Mouse (Mus musculus) cerebellum, adult (tissue): ENCODE measurements around the gene Kcnk7.

Source experiments
- ATAC-seq: cut with Nextera tagmentation; 2 replicates; pipeline ENCODE4 v1.9.2; 2017; ENCODE audit warnings: mild to moderate bottlenecking, moderate library complexity, mixed read lengths; ENCODE audit not compliant: insufficient number of reproducible peaks, low FRiP score, low TSS enrichment

The Kcnk7 gene

DNA sequence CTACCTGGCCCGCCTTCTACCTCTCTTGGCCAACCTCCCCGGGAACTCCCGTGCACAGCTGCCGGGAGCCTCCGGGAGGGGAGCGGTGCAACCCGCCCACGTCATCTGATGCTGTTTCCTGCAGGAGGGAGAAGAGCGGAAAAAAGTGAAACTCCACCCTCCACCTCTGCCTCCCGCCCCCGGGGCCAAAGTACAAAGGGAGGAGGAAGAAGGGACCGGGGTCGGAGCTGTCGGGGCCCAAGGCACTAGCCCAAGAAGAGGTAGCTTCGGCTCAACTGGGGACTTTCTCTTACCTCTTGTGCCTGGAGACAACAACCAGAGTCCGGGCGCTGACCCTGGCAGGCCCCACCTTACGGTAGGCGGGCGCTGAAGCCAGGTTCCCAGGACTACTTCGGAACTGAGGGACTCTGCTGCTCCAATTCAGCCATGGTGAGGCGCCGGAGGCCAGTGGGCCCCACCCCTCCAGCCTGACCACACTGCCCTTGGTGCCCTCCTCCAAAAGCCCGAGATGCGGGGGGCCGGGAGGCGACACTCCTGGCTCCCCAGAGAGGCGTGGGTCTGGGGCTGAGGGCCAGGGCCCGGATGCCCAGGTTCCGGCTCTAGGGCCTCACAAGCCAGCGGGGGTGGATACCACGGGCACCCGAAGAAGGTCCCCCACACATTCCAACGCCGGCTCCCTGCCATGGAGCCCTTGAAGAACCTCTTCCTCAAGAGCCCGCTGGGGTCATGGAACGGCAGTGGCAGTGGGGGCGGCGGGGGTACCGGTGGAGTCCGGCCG, 14.4 kb upstream of the Kcnk7 start:
- ATAC-seq = peak; percentile 4; the same call in 1 of the 2 replicates

DNA sequence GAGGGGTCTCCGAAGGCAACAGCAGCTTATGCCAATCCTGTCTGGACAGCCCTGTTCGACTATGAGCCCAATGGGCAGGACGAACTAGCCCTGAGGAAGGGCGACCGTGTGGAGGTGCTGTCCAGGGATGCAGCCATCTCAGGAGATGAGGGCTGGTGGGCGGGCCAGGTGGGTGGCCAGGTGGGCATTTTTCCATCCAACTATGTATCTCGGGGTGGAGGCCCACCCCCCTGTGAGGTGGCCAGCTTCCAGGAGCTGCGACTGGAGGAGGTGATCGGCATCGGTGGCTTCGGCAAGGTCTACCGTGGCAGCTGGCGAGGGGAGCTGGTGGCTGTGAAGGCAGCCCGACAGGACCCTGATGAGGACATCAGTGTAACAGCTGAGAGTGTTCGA, 13.8 kb upstream of the Kcnk7 start:
- ATAC-seq = no peak

DNA sequence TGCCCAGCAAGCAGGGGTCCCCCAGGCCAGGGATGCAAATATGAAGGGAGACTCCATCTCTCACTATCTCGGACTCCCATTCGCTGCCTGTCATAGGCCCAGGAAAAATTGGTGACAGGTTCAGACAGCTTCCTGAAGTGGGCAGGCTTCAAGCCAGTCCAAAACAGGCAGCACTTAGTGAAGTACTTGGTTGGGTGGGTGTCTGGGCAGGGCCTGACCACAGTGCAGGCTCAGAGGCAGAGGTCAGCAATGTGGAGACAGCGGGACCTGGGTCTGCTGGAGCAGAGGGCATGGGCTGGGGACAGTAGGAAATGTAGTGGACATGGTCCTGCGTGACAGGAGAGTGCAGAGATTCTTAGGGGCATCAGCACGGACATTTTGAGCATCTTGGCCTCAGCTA, 12.6 kb upstream of the Kcnk7 start:
- no peak for ATAC-seq

DNA sequence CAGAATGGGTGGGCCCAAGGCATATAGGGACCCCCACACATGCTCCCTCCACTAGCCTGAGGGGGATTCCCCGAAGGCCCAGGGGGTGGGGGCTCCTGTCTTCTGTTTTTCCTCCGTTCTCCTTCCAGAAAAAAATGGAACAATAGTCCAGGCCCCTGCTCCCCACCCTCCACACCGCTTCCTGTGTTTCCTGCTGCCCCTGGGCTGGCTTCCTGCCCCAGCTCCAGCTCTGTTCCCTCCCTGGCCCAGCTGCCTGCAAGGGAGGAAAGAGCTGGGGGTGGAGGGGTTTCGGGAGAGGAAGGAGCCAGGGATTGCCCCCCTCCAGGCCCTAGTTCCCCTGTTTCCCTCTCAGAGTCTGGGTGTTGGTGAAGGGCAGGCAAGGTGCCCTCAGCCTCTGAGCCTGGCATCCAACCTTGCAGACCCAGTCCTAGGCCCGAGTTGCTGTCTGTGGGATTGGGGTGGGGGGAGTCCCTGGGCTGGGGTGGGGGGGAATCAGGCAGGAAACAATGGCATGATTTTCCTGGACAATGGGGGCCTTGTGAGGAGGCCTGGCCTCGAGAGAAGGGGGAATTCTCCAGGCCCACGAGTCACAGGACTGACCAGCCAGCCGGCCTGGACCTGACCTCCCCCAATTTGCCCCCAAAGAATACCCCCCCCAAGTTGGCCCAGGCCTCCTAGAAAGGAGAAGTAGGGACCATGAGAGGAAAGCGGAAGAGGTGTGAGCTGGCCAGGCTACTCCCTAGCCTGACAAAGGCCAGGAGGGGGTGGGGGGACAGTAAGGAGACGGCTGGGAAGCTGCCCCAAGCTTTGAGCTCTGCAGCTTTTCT, 11.9 kb upstream of the Kcnk7 start:
- ATAC-seq = no peak

DNA sequence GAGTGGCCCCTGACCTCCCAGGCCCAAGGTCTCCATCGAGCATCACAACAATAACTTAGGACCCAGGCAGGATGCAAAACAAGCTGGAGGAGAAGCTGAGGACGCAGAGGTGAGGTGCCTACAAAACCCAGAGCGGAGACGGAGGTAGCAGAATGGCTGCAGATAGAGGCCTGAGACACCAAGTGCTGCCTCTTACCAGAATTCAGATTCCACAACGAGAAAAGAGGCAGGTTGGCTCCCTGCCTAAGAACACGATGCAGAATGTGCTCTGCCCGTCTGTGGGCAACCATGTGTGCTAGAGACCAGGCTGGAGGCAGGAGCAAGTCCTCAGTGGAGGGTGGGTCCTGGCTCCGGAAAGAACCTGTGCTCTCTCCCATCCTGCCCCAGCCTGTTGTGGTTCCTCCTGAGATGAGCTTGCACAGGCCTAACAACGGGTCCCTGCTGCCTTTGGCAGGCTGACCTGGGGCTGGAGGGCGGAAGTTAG, 11.2 kb upstream of the Kcnk7 start:
- no peak for ATAC-seq

DNA sequence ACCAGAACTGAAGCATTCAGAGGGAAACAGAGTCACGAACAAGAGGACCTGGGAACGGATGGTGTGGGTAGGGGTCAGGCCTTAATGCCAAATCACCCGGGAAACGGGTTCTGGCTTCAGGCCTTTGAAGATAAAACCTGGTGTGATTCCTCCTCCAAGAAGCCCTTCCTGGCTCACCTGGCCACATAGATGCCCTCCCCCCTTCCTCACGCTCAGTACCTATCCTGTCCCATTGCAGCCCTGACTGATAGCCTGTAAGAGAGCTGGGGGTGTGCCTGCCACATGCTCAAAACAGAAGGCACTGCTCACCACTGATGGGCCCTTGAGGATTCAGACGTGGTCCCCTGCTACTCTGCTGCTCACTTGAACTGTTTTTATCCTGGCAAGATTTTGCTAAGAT, 10.4 kb upstream of the Kcnk7 start:
- no peak for ATAC-seq

DNA sequence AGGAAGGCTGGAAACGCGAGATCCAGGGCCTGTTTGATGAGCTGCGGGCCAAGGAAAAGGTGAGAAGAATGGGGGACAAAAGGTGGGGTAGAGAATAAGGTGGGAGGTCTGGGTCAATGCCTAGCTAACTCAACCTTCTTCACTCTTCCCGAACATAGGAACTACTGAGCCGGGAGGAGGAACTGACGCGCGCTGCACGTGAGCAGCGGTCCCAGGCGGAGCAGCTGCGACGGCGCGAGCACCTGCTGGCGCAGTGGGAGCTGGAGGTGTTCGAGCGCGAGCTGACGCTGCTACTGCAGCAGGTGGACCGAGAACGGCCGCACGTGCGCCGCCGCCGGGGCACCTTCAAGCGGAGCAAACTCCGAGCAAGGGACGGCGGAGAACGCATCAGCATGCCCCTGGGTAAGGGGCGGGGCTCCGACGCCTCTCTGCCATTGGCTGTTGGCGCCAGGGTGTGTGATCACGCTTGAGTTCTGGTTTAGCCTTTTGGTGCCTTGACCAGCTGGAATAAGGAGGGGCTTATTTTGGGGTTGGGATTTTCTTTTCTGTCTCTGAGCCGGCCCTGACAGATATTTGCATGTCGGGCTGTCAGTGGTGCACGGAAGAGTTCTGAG, 8.2 kb upstream of the Kcnk7 start:
- ATAC-seq = no peak

DNA sequence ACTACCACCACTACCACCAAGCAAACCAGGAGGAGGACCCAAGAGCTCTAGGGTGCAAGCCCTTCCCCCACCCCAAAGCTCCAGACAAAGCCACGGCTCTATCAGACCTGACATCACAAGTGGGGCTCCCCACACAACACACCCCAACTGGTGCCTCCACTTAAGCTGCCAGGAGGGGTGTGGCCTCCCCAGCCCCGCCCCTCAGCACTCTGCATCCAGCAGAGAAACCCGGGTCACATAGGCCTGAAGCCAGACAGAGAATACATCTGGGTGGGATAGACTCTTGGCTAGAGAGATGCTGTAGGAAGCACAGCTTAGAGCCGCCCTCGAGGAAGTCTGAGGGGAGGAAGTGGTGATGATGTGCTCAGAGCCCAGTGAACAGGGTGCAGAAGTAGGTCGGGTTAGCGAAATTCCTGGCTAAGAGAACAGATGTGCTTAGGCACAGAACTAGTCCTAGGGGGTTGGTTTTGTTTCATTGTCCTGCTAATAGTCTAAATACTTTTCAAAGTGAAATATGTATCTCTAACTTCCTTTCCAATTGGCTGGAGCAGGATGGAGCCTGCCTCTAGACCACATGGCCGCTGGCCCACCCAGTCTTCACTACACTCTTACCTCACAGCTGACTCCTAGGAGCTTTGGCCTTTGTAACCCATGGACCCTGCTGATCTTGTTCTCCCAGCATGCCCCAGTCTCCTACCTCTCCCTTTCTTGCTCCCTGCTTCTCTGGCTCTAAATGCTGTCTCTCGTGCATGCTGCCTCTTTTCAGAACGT, 819 bp downstream of the Kcnk7 start:
- no peak for ATAC-seq

DNA sequence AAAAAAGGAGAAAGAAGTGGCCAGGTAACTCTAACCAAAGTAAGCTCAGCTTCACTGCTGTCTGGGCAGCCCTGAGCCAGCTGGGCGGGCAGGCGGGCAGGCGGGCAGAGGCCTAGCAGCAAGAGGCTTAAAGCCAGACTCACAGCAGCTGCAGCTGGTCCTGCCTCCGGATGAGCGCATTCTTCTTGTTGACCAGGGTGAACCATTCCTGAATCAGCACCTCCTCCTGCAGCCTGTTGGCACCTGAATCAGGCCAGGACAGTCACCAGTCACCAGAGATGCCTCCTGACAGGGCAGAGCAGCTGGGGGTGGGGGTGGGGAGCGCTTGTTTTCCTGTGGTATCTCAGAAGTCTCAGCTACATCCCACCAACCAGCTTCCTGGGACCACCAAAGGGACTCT, 5.9 kb downstream of the Kcnk7 start:
- no peak for ATAC-seq

DNA sequence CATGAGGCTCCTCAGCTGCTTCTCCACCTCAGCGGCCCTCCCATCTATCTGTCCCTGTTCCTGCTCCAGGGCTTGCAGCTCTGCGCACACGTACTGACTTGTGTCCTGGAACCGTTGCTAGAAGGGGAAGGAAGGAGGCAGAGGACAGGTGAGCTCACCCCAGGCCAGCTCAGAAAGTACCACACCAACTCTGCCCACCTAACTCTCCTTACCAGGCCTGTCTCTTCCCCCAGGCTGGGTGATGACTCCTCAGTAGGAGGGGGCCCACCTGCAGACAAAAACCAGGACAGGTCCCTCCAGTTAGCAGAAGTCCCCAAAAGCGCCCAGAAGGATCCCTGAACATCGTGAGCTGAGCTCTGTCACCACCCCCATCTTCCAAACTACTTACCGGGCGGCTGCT, 6.4 kb downstream of the Kcnk7 start:
- no peak for ATAC-seq

DNA sequence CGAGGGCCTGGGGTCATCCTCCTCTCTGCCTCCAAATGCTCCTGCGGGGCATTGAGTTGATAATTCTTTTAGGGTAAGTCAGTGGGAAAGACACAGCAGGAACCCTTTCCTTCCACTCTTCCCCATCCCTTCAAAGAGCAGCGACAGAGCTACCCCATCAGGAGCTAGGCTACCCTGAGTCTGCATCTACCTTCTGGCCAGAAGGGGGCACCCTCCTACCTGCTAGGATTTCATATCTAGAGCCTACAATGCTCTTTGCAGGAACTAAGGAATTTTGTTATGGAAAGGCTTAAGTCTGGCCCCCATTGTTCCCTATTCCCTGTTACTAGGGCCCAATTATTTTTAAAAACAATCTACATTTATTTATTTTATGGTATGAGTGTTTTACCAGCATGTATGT, 7.1 kb downstream of the Kcnk7 start:
- ATAC-seq = no peak

DNA sequence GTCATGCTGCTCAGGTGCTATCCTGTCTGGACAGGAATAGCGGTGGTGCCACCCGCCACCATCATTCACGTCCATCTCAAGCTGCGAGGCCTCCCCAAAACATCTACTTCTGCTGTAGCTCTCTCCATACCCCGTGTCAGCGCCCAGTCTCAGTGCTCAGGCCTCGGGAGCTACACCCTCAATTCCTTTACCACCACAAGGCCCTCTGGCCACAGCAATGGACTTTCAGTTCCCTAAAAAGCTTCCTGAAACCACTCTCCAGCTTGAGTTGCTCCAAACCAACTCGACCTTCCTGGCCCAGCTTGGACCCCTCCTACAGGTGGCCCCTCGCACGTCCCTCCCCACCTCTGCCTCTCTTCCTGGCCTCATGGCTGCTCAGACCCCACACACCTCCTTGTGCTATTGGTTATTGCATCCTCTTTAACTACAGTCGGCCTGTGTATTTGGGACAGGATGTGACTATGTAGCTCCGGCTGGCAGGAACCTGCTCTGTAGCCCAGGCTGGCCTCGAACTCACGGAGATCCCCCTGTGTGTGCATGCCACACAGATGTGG, 7.8 kb downstream of the Kcnk7 start:
- ATAC-seq = no peak

DNA sequence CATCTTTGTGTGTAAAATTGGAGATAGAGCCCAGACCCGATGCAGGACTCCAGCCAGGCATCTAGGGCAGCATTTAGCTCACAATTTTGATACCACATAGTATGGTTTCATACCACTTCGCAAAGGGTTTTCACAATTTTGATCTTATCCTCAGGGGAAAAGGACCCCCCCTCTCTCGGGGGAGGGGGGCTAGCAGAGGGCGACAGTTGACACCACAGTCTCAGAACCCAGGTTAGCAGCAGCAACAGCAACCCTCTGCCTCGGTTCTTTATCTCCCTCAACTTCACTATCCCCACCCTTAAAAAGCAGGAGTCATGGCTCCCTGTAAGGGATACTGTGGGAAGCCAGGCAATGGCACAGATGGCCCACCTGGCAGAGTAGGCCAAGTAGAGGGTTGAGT, 9.1 kb downstream of the Kcnk7 start:
- ATAC-seq = no peak

DNA sequence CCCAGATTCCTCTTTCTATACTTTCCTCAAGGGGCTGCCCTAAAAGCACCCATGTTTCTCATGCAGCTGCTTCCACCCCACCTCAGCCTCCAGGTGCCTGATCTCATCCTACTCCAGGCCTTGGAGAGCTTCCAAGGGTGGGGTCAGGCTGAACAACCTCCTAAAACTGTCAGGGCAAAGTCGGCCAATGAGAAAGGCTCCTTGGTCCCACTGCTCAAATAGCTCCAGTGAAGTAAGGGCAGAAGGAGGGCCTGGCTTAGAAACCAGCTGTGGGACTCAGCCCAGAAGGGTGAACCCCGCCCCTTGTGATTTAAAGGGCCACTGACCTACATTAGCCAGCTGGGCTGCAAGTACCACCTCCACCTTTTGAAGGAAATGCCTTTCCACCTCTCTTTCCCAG, 9.6 kb downstream of the Kcnk7 start:
- no peak for ATAC-seq

DNA sequence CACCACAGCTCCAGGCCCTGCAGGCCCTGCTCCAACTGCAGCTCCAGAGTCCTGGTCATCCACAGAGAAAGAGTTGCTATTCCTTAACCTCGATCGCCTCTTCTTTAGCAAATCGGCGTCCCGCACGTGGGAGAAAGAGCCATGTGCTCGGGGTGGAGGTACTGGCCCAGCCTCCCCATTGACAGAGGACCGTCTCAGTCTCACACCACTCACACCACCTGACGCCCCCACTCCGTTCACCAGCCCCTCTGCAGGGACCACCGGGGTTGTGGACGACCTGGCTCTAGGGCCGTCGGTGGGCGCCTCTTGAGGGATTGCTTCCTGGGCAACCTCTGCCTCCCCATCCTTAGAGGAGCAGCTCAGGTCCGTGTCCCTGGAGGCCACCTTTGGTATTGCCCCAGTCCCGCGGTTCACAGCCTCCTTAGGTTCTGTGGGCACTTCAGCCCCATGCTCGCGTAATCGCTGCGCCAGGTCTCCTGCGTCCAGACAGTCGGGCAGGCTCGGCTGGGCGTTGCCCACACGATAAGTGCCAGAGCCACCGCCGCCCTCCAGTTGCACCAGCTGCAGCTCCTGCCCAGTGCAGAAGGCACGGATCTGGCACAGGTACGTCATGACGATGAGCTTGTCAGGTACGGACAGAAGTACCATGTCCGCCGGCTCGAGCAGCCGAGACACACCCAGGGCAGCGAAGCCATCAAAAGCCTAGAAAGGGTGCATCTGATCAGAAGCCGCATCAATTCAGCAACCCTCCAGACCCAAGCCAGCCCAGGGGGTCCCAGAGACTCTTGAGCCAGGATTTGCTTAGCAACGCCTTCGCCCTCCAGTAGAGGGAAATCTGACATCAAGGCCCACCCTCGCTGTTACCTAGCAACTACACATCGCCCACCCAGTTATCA, 11.9 kb downstream of the Kcnk7 start:
- 0 out of 2 replicates have a peak, but pooled peaks have one; percentile 45 for ATAC-seq

DNA sequence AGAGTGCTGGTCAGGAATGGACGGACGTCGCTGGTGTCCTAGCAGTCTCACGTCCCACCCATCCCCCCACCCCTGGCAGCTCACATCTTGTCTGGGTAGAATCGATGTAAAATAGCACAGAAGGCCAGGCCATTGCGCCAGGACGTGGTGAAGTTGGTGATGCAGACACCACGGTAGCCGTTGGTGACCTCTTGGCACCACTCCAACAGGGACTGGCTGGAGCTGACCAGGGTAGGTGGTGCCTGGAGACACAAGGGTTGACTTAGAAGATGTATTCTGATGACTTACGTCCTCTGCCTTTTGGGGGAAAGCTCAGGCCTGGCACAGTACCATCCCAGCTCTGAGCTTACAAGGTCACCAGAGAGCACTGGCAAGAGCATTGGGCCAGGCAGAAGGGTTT, 12.8 kb downstream of the Kcnk7 start:
- no peak for ATAC-seq

DNA sequence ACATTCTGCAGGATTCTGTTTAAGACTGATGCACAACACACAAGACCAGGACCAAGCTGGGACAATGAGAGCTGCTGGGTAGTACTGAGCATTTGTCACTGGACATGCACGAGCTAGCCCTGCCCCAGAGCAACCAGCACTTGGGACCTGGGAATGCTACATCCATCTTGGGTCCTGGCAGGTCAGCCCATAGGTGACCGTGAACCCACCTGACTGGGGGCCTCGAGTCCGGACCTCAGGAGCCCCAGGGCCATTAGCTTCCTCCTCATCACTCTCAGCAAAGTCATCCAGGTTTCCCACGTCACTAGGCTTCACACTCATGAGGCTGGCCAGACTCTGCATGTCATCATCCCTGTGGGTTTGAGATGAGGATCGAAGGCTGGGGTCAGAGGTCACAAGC, 17.1 kb downstream of the Kcnk7 start:
- ATAC-seq = no peak

DNA sequence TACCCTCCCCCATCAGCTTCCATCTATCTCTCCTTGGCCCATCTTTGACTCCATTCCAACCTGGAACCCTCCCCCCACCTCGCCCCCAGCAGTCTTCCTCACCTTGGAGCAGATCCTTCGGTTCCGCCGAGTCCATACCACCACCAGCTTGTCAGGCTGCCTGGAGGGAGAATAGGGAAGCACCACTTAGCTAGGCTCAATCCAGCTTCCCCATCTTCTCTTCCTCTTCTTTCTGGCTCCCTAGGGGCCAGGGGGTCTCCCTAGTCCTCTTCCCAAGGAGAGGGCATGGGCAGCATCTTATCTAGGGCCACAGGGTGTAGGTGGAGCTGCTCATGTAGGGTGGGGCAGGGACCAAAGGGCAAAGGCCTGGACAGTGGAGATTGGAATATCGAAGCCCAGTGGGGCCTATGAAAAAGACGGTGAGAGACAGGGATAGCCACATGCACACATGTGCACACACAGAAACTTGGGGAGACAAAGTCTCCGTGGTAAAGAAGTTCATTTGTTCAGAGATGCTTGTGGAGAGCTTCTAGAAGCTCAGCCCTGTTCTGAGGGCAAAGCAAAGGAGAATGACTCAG, 18.8 kb downstream of the Kcnk7 start:
- no peak for ATAC-seq
